Mouse (Mus musculus) CH12.LX (cell line): ENCODE measurements at regions not wholly inside any gene's neighbourhood (a gene's known extent, or its start where the extent isn't known, plus 50 kb on each side); places are given as distances from the start of the nearest gene placed in this dataset.

Source experiments
- CTCF ChIP-seq, 2 experiments: IDR thresholded peaks in 1 of 2; conservative IDR thresholded peaks in 1 of 2; 2 replicates each; pipeline ENCODE4 v1.5.1; 2011 to 2012; ENCODE audit warnings: low read depth in 2 of 2, low read length in 2 of 2, improper control_type of control experiment in 1 of 2, inconsistent platforms in 1 of 2, mild to moderate bottlenecking in 1 of 2, moderate library complexity in 1 of 2
- MAX ChIP-seq: IDR thresholded peaks from 2 replicates; pipeline ENCODE4 v1.6.1; 2011; ENCODE audit warnings: low read length, improper control_type of control experiment
- POLR2A ChIP-seq: IDR thresholded peaks from 2 replicates; pipeline ENCODE4 v1.6.1; 2011; ENCODE audit warnings: low read depth, mild to moderate bottlenecking, improper control_type of control experiment, low read length

GRCm38 (mm10) chr13:63724843-63725582 lies 90.0 kb upstream of the Ercc6l2 start:
- no peak for TF ChIP-seq CTCF (conservative IDR thresholded peaks at IDR 0.05 in 1 of 2, IDR thresholded peaks at IDR 0.05 in 1 of 2; ENCODE audit: low read depth in 2 of 2, low read length in 2 of 2)
- TF ChIP-seq MAX, result no peak
- no peak for TF ChIP-seq POLR2A
